Mouse (Mus musculus) MN1 (cell line): ENCODE measurements around the gene Tbc1d14.

Source experiments
- DNase-seq: peaks from one replicate; pipeline ENCODE4 v3.0.0-alpha.2; 2016; ENCODE audit warnings: low spot score

Gene Tbc1d14

GRCm38 (mm10) chr5:36461231-36461630 is 131.8 kb downstream of the Tbc1d14 start:
- peak; percentile 75 for DNase-seq

- DNase-seq, result no peak
Observed at GRCm38 (mm10) chr5:36460712-36461111, 132.4 kb downstream of the Tbc1d14 start.

- peak; percentile 58 for DNase-seq
Observed at GRCm38 (mm10) chr5:36458926-36459325, 134.2 kb downstream of the Tbc1d14 start.

GRCm38 (mm10) chr5:36457706-36458105 is 135.4 kb downstream of the Tbc1d14 start:
- no peak for DNase-seq

GRCm38 (mm10) chr5:36452821-36453220 is 140.3 kb downstream of the Tbc1d14 start:
- DNase-seq, result no peak

- no peak for DNase-seq
Observed at GRCm38 (mm10) chr5:36451872-36452389, 141.1 kb downstream of the Tbc1d14 start.

- no peak for DNase-seq
Observed at GRCm38 (mm10) chr5:36451119-36451518, 142.0 kb downstream of the Tbc1d14 start.

- no peak for DNase-seq
Observed at GRCm38 (mm10) chr5:36449710-36450358, 143.2 kb downstream of the Tbc1d14 start.

- no peak for DNase-seq
Observed at GRCm38 (mm10) chr5:36447872-36448271, 145.2 kb downstream of the Tbc1d14 start.

- peak; percentile 46 for DNase-seq
Observed at GRCm38 (mm10) chr5:36446166-36446890, 146.7 kb downstream of the Tbc1d14 start.

- DNase-seq, result no peak
Observed at GRCm38 (mm10) chr5:36445028-36445427, 148.0 kb downstream of the Tbc1d14 start.

- DNase-seq, result no peak
Observed at GRCm38 (mm10) chr5:36444611-36445010, 148.5 kb downstream of the Tbc1d14 start.

- no peak for DNase-seq
Observed at GRCm38 (mm10) chr5:36440741-36441140, 152.3 kb downstream of the Tbc1d14 start.
